Mouse (Mus musculus) embryonic facial prominence, embryonic 11.5 days (tissue): ENCODE data around the gene Macrod1. TPM values are rescaled to one million over a fixed set of nuclear protein-coding genes. Genes with fewer than 3 reads are reported as not detected.

Experiments used
- ATAC-seq: fragments of 200-750 bp; cut with Nextera tagmentation; replicated peaks from 2 replicates; pipeline ENCODE4 v1.8.0; 2017; ENCODE audit warnings: low read depth; ENCODE audit not compliant: insufficient number of reproducible peaks, low FRiP score, low TSS enrichment
- DNase-seq: peaks from one replicate; pipeline ENCODE4 v3.0.0-alpha.2; 2015; ENCODE audit warnings: low spot score
- H3K27ac ChIP-seq: fragments of 300-500 bp; sonication (generic); replicated peaks from 2 replicates; pipeline ENCODE4 v1.5.1; 2014; ENCODE audit warnings: mild to moderate bottlenecking, low read depth, low read length, control low read depth
- H3K27me3 ChIP-seq: fragments of 300-500 bp; sonication (generic); 2 replicates; pipeline ENCODE4 v1.6.1; 2014; ENCODE audit warnings: mild to moderate bottlenecking, low read length, moderate library complexity, mixed read lengths; ENCODE audit not compliant: control insufficient read depth, insufficient read depth
- H3K36me3 ChIP-seq: fragments of 300-500 bp; sonication (generic); replicated peaks from 2 replicates; pipeline ENCODE4 v1.6.1; 2014; ENCODE audit warnings: low read depth, mild to moderate bottlenecking, low read length, moderate library complexity, mixed read lengths; ENCODE audit not compliant: control insufficient read depth, insufficient read depth
- H3K4me1 ChIP-seq: fragments of 300-500 bp; sonication (generic); 2 replicates; pipeline ENCODE4 v1.6.1; 2014; ENCODE audit warnings: low read length, mixed read lengths; ENCODE audit not compliant: control insufficient read depth, insufficient read depth
- H3K4me2 ChIP-seq: fragments of 300-500 bp; sonication (generic); 2 replicates; pipeline ENCODE4 v1.6.1; 2014; ENCODE audit warnings: low read depth, mild to moderate bottlenecking, control low read depth, low read length, moderate library complexity
- H3K4me3 ChIP-seq: fragments of 300-500 bp; sonication (generic); 2 replicates; pipeline ENCODE4 v1.5.1; 2014; ENCODE audit warnings: low read depth, low read length, control low read depth
- H3K9ac ChIP-seq: fragments of 300-500 bp; sonication (generic); replicated peaks from 2 replicates; pipeline ENCODE4 v1.6.1; 2014; ENCODE audit warnings: mild to moderate bottlenecking, control low read depth, low read length
- H3K9me3 ChIP-seq: fragments of 300-500 bp; sonication (generic); replicated peaks from 2 replicates; pipeline ENCODE4 v1.6.1; 2016; ENCODE audit warnings: mild to moderate bottlenecking, low read length, inconsistent platforms, mixed read lengths; ENCODE audit not compliant: control insufficient read depth
- WGBS: fragments of 180-500 bp; shearing (Covaris S2); extraction: QIAGEN DNeasy Blood & Tissue Kit; methylation state at CpG from one replicate; pipeline ENCODE4 v1.1.7; 2014; 5-methylcytosine and 5-hydroxymethylcytosine counted together
- polyA plus RNA-seq: library from polyadenylated mRNA; unstranded; fragments of >200 nt; fragmentation: Nextera tagmentation; extraction: Ambion mirVana; gene quantifications from 2 replicates; pipeline ENCODE4 v1.2.1, GENCODE M21; 2014

Macrod1 gene
- polyA plus RNA-seq, 1 experiment from 2014 or later = 6.9 TPM

DNA sequence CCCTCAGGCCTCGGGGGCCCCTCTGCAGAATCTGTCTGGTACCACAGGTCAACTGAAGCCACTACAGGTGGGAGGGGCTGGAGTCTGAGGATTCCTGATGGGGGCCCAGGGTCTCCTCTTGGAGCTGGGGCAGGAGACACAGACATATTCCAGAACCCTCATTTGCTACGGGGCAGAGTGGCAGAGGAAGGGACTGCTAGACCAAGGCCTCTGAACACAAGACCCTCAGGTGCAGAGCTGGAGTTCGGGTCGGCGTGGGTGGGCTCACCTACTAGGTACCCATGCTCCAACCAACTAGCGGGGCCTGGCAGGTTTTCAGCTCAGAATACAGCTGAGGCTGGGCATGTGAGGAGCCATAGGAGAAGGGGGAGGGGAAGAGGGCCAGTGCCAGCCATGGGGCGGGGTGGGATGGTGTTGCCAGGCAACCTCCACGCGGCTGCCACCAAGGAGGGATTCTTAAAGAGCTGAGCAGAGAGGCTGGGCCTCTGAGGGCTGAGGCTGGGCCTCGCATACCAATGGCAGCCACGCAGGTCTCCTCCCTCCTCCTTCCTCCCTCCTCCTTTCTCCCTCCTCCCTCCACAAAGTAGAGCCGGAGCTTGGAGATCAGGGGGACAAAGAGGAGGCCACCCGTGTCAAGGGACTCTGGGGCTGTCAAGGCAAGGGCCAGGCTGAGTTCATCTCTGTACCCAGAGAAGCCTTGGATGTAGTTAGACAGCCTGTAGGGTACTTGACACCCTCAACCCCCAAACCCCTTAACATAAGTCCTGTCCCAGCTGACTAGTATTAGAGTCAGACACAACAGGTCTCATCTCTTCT is 115.6 kb downstream of the Macrod1 start:
- 17% methylated on average over 13 of the region's 13 CpGs for WGBS
- DNase-seq = peak; percentile 74
- Histone ChIP-seq H3K9ac (peak overlapping the region; percentile 7; the same call in 1 of the 2 replicates), H3K27me3 (peaks cover 7% of the 10 kb centered on the region), H3K36me3 (no peaks in the 10 kb centered on the region), H3K4me1 (peaks cover 11% of the 10 kb centered on the region; the same call in 1 of the 2 replicates), H3K27ac (no peak overlapping the region), H3K4me2 (no peak overlapping the region), H3K4me3 (no peak overlapping the region), H3K9me3 (no peaks in the 10 kb centered on the region)
- peak; percentile 87 for ATAC-seq

DNA sequence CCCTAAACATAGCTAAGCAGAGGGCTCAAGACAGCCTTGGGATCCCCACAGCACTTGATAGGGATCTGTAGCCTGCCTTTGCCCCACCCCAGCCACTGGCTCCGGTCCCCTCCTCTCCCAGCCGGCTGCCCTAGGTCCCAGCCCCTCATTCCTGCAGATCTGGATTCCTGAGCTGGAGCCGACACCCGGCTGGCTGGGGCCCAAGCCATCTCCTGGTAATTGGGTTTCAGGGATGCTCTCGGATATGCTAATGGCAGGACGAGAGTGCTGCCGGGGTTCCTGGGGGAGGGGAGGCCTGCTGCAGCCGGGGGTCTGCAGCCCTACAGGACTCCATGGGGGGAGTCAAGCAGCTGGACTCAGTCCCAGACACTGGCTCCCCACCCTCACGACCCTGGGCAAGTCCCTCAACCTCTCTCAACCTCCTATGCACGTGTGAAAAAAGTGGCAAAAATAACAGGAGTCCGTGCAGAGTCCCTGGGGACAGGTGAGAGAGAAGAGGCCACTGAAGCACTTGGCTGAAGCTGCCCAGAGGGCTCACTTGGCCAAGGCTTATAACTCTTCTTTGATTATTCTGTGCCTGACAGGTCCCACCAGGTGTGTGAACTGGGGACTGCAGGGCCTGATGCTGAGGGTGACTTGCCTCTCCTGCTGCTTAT is 119.6 kb downstream of the Macrod1 start:
- H3K9ac ChIP-seq = no peak overlapping the region
- no peak for ATAC-seq
- H3K4me1 ChIP-seq = peaks cover 11% of the 10 kb centered on the region; the same call in 1 of the 2 replicates
- no peak overlapping the region for H3K4me3 ChIP-seq
- no peaks in the 10 kb centered on the region for H3K9me3 ChIP-seq
- no peaks in the 10 kb centered on the region for H3K27me3 ChIP-seq
- H3K36me3 ChIP-seq = no peaks in the 10 kb centered on the region
- H3K4me2 ChIP-seq = no peak overlapping the region
- WGBS = 10% methylated on average over 11 of the region's 11 CpGs
- no peak overlapping the region for H3K27ac ChIP-seq
- no peak for DNase-seq

- no peak overlapping the region for H3K27ac ChIP-seq
- WGBS = 55% methylated on average over 13 of the region's 13 CpGs
Observed at GRCm38 (mm10) chr19:7177804-7178511, 121.3 kb downstream of the Macrod1 start.

GRCm38 (mm10) chr19:7178841-7179452 is 122.3 kb downstream of the Macrod1 start:
- Histone ChIP-seq H3K9me3 (no peaks in the 10 kb centered on the region), H3K9ac (no peak overlapping the region), H3K4me2 (no peak overlapping the region), H3K36me3 (no peaks in the 10 kb centered on the region), H3K27ac (no peak overlapping the region), H3K27me3 (no peaks in the 10 kb centered on the region), H3K4me3 (no peak overlapping the region), H3K4me1 (peaks cover 9% of the 10 kb centered on the region)
- 35% methylated on average over 3 of the region's 3 CpGs for WGBS
- ATAC-seq (no peak), DNase-seq (no peak)

More at GRCm38 (mm10) chr19:7177804-7178511, 121.3 kb downstream of the Macrod1 start:
- no peaks in the 10 kb centered on the region for H3K27me3 ChIP-seq
- H3K4me2 ChIP-seq = no peak overlapping the region
- peak; percentile 15 for DNase-seq
- ATAC-seq = no peak
- H3K9ac ChIP-seq = no peak overlapping the region
- no peak overlapping the region for H3K4me3 ChIP-seq
- no peaks in the 10 kb centered on the region for H3K36me3 ChIP-seq
- H3K4me1 ChIP-seq = peaks cover 9% of the 10 kb centered on the region
- no peaks in the 10 kb centered on the region for H3K9me3 ChIP-seq

GRCm38 (mm10) chr19:7180756-7181405 is 124.3 kb downstream of the Macrod1 start:
- WGBS = 76% methylated on average over 8 of the region's 8 CpGs
- no peak overlapping the region for H3K27ac ChIP-seq
- 0 out of 2 replicates have a peak, but pooled peaks cover under 1% of the 10 kb centered on the region for H3K27me3 ChIP-seq

DNA sequence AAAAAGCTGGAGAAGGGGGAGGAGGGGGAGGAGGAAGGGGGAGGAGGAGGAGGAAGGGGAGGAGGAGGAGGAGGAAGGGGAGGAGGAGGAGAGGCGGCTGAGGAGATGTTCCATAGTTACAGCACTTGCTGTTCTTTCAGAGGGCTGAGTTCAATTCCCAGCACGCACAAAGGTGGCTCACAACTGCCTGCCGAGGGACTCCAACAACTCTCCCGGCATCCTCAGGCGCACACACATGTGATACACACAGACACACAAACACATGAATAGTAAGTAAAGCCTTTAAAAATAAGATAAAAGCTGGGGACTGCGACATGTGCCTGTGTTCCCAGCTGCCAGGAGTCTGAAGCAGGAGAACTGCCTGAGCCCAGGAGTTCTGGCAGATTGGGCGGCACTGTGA is 124.9 kb downstream of the Macrod1 start:
- WGBS = 68% methylated on average over 7 of the region's 7 CpGs
- H3K27me3 ChIP-seq = 0 out of 2 replicates have a peak, but pooled peaks cover 2% of the 10 kb centered on the region
- H3K4me2 ChIP-seq = no peak overlapping the region
- no peaks in the 10 kb centered on the region for H3K36me3 ChIP-seq
- H3K27ac ChIP-seq = no peak overlapping the region
- peaks cover 17% of the 10 kb centered on the region for H3K4me1 ChIP-seq
- no peak overlapping the region for H3K9ac ChIP-seq
- no peak overlapping the region for H3K4me3 ChIP-seq
- no peak for DNase-seq
- H3K9me3 ChIP-seq = no peaks in the 10 kb centered on the region
- no peak for ATAC-seq

More at GRCm38 (mm10) chr19:7180756-7181405, 124.3 kb downstream of the Macrod1 start:
- H3K9me3 ChIP-seq = no peaks in the 10 kb centered on the region
- no peaks in the 10 kb centered on the region for H3K36me3 ChIP-seq
- H3K9ac ChIP-seq = no peak overlapping the region
- H3K4me2 ChIP-seq = no peak overlapping the region
- ATAC-seq = no peak
- H3K4me3 ChIP-seq = no peak overlapping the region
- H3K4me1 ChIP-seq = peaks cover 17% of the 10 kb centered on the region
- no peak for DNase-seq

GRCm38 (mm10) chr19:7182273-7182949 is 125.8 kb downstream of the Macrod1 start:
- H3K27ac ChIP-seq = no peak overlapping the region
- 0 out of 2 replicates have a peak overlapping the region, but pooled peaks have one; percentile 5 for H3K4me3 ChIP-seq
- peak; percentile 68 for DNase-seq
- H3K36me3 ChIP-seq = no peaks in the 10 kb centered on the region
- H3K4me2 ChIP-seq = peak overlapping the region; percentile 33
- 5% methylated on average over 23 of the region's 23 CpGs for WGBS
- 0 out of 2 replicates have a peak, but pooled peaks cover 2% of the 10 kb centered on the region for H3K27me3 ChIP-seq
- peak overlapping the region; percentile 25 for H3K9ac ChIP-seq
- H3K4me1 ChIP-seq = peaks cover 17% of the 10 kb centered on the region
- 0 out of 2 replicates have a peak, but pooled peaks have one; percentile 17 for ATAC-seq
- H3K9me3 ChIP-seq = no peaks in the 10 kb centered on the region
